Mouse (Mus musculus) kidney, postnatal 0 days (tissue): ENCODE measurements at regions not wholly inside any gene's neighbourhood (a gene's known extent, or its start where the extent isn't known, plus 50 kb on each side); places are given as distances from the start of the nearest gene placed in this dataset.

Experiments used
- ATAC-seq: fragments of 200-750 bp; cut with Nextera tagmentation; replicated peaks from 2 replicates; pipeline ENCODE4 v1.8.0; 2017; ENCODE audit warnings: low read depth, moderate number of reproducible peaks, moderate TSS enrichment, moderate library complexity; ENCODE audit not compliant: low FRiP score
- DNase-seq: peaks from one replicate; pipeline ENCODE4 v3.0.0-alpha.2; 2016; ENCODE audit warnings: low spot score
- H3K27ac ChIP-seq: fragments of 300-500 bp; sonication (generic); 2 replicates; pipeline ENCODE4 v1.5.1; 2014; ENCODE audit warnings: mild to moderate bottlenecking
- H3K27me3 ChIP-seq: fragments of 300-500 bp; sonication (generic); 2 replicates; pipeline ENCODE4 v1.6.1; 2014; ENCODE audit warnings: low read length, mixed read lengths; ENCODE audit not compliant: insufficient read depth
- H3K36me3 ChIP-seq: fragments of 300-500 bp; sonication (generic); 2 replicates; pipeline ENCODE4 v1.6.1; 2014; ENCODE audit warnings: low read length, mixed read lengths; ENCODE audit not compliant: insufficient read depth
- H3K4me1 ChIP-seq: fragments of 300-500 bp; sonication (generic); replicated peaks from 2 replicates; pipeline ENCODE4 v1.6.1; 2014; ENCODE audit warnings: antibody characterized with exemption, low read length, mixed read lengths; ENCODE audit not compliant: insufficient read depth
- H3K4me2 ChIP-seq: fragments of 300-500 bp; sonication (generic); 2 replicates; pipeline ENCODE4 v1.6.1; 2014; ENCODE audit warnings: mild to moderate bottlenecking, low read length, moderate library complexity, mixed read lengths
- H3K4me3 ChIP-seq: fragments of 300-500 bp; sonication (generic); replicated peaks from 2 replicates; pipeline ENCODE4 v1.5.1; 2014; ENCODE audit warnings: low read depth, low read length
- H3K9ac ChIP-seq: fragments of 300-500 bp; sonication (generic); 2 replicates; pipeline ENCODE4 v1.6.1; 2014; ENCODE audit warnings: low read depth, low read length
- H3K9me3 ChIP-seq: fragments of 300-500 bp; sonication (generic); replicated peaks from 2 replicates; pipeline ENCODE4 v1.6.1; 2016; ENCODE audit warnings: low read length, inconsistent platforms, mixed read lengths
- CTCF ChIP-seq: IDR thresholded peaks from 2 replicates; pipeline ENCODE4 v1.5.1; 2016; ENCODE audit warnings: antibody characterized with exemption, low read depth, mild to moderate bottlenecking, moderate library complexity
- WGBS: fragments of 180-500 bp; shearing (Covaris S2); extraction: QIAGEN DNeasy Blood & Tissue Kit; methylation state at CpG from one replicate; pipeline ENCODE4 v1.1.7; 2014; 5-methylcytosine and 5-hydroxymethylcytosine counted together

- Histone ChIP-seq H3K27me3 (no peaks in the 10 kb centered on the region), H3K4me1 (no peaks in the 10 kb centered on the region), H3K36me3 (no peaks in the 10 kb centered on the region), H3K4me2 (no peak overlapping the region), H3K9ac (no peak overlapping the region), H3K9me3 (no peaks in the 10 kb centered on the region), H3K27ac (no peak overlapping the region), H3K4me3 (no peak overlapping the region)
- no peak for ATAC-seq
- WGBS = 53% methylated on average over 2 of the region's 2 CpGs
- no peak for TF ChIP-seq CTCF
- DNase-seq = no peak
Measured at GRCm38 (mm10) chr16:27878499-27878898, 489.8 kb downstream of the Ccdc50 start.

DNA sequence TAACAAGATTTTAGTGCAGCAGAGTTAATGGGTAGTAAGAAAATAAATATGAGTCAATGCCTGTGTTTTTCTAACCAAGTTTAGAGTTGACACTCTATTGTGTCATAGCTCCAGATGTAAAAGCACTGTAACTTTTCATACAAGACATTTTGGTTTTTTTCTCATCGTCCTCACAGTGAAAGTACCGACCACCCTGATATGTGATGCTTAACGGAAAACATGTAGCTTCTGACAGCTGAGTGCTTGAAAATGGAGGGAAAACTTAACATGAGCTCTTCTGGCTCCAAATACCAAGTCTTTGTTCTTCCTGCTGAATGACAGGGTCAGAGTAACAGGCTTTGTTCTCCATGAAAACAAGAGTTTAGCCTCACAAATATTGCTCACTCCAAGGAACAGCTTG lies 490.3 kb downstream of the Ccdc50 start:
- no peaks in the 10 kb centered on the region for H3K4me1 ChIP-seq
- WGBS = 55% methylated on average over 3 of the region's 3 CpGs
- DNase-seq = no peak
- no peak overlapping the region for H3K9ac ChIP-seq
- no peak overlapping the region for H3K4me3 ChIP-seq
- H3K27me3 ChIP-seq = no peaks in the 10 kb centered on the region
- no peaks in the 10 kb centered on the region for H3K36me3 ChIP-seq
- no peak for ATAC-seq
- H3K27ac ChIP-seq = no peak overlapping the region
- H3K9me3 ChIP-seq = no peaks in the 10 kb centered on the region
- TF ChIP-seq CTCF = no peak
- no peak overlapping the region for H3K4me2 ChIP-seq

- Histone ChIP-seq H3K36me3 (no peaks in the 10 kb centered on the region), H3K27me3 (no peaks in the 10 kb centered on the region), H3K4me2 (no peak overlapping the region), H3K27ac (no peak overlapping the region), H3K4me3 (no peak overlapping the region), H3K4me1 (no peaks in the 10 kb centered on the region), H3K9ac (no peak overlapping the region), H3K9me3 (no peaks in the 10 kb centered on the region)
- 51% methylated on average over 2 of the region's 2 CpGs for WGBS
- ATAC-seq = no peak
- TF ChIP-seq CTCF = no peak
- no peak for DNase-seq
Measured at GRCm38 (mm10) chr16:27884363-27884762, 495.7 kb downstream of the Ccdc50 start.

DNA sequence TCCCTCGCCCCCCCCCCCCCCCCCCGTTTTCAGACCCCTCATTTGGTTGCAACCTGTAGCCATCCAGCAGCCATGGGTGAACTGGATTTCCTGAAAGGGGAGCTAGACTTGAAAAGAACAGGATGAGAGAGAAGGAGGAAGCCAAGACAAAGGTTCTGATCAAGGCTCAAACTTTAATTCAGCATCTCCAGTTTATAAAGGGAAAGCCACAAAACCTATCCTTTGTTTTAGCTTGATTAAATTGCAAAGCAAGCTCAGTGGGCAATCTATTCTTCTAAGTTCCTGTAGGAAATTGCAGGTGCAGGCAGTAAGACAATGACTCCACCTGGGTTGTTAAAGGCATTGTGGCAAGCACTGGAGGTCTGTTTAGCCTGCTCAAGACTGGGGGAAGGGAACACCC lies 517.4 kb downstream of the Ccdc50 start:
- 0% methylated on average over 1 of the region's 2 CpGs for WGBS
- H3K9me3 ChIP-seq = no peaks in the 10 kb centered on the region
- no peaks in the 10 kb centered on the region for H3K27me3 ChIP-seq
- no peak overlapping the region for H3K9ac ChIP-seq
- H3K27ac ChIP-seq = no peak overlapping the region
- H3K36me3 ChIP-seq = no peaks in the 10 kb centered on the region
- H3K4me3 ChIP-seq = no peak overlapping the region
- ATAC-seq (no peak), DNase-seq (no peak)
- TF ChIP-seq CTCF = no peak
- no peak overlapping the region for H3K4me2 ChIP-seq
- no peaks in the 10 kb centered on the region for H3K4me1 ChIP-seq

- WGBS = 98% methylated on average over 1 of the region's 1 CpGs
- ATAC-seq = no peak
- H3K9me3 ChIP-seq = no peaks in the 10 kb centered on the region
- no peaks in the 10 kb centered on the region for H3K27me3 ChIP-seq
- H3K4me2 ChIP-seq = no peak overlapping the region
- no peak overlapping the region for H3K9ac ChIP-seq
- H3K36me3 ChIP-seq = no peaks in the 10 kb centered on the region
- no peak overlapping the region for H3K27ac ChIP-seq
- no peaks in the 10 kb centered on the region for H3K4me1 ChIP-seq
- DNase-seq = no peak
- no peak for TF ChIP-seq CTCF
- no peak overlapping the region for H3K4me3 ChIP-seq
Measured at GRCm38 (mm10) chr16:27915422-27915821, 526.8 kb downstream of the Ccdc50 start.

- Histone ChIP-seq H3K36me3 (no peaks in the 10 kb centered on the region), H3K4me1 (no peaks in the 10 kb centered on the region)
- no peak for ATAC-seq
Measured at GRCm38 (mm10) chr16:27925528-27926360, 537.1 kb downstream of the Ccdc50 start.

DNA sequence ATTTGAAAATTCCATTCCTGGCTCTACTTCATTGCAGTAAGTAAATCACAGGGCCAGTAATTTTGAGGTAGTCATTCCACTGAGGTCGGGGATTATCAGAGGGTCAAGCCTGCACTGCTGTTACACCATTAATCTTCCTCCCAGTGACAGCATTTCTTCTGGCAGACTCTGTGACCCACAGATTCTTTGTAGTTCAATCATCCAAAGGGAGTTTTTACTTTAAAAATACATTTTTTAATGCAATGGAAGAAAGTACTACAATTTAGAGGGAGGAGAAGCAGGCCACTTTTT lies 537.6 kb downstream of the Ccdc50 start:
- WGBS = 15% methylated on average over 1 of the region's 1 CpGs
- ATAC-seq (no peak), DNase-seq (peak; percentile 41)
- Histone ChIP-seq H3K9me3 (no peaks in the 10 kb centered on the region), H3K27ac (no peak overlapping the region), H3K36me3 (no peaks in the 10 kb centered on the region), H3K4me2 (no peak overlapping the region), H3K9ac (no peak overlapping the region), H3K4me3 (no peak overlapping the region), H3K27me3 (no peaks in the 10 kb centered on the region), H3K4me1 (no peaks in the 10 kb centered on the region)
- TF ChIP-seq CTCF = no peak

More at GRCm38 (mm10) chr16:27925528-27926360, 537.1 kb downstream of the Ccdc50 start:
- no peak for TF ChIP-seq CTCF
- Histone ChIP-seq H3K9ac (no peak overlapping the region), H3K27me3 (no peaks in the 10 kb centered on the region), H3K4me2 (no peak overlapping the region), H3K4me3 (no peak overlapping the region), H3K9me3 (no peaks in the 10 kb centered on the region), H3K27ac (no peak overlapping the region)
- DNase-seq = peak; percentile 8
- 41% methylated on average over 7 of the region's 7 CpGs for WGBS
